Mouse (Mus musculus): ENCODE measurements around the gene Arap1. TPM values are rescaled to one million over a fixed set of nuclear protein-coding genes. Genes with fewer than 3 reads are reported as not detected.

Arap1 gene
- polyA plus RNA-seq, 1 experiment from 2014 or later = 31.2 TPM

DNA sequence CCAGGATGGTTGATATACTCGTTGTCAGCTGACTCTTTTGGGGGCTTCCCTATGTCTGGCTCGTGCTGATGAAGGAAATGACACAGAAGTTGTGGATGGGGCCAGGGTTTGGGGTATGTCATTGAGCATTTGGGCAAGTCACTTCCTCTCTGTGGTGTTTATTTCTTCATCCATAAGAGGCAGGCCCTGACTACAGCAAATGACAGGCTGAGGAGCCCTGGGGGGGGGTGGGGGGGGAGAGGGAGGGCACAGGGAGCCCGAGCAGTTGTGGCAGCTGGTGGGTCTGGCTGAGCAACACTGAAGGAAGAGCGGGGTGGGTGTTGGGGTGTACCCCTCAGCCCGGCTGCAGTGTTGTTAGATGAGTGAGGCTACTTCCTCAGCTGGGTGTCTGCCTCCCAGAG, 14.9 kb downstream of the Arap1 start:
- H3K27me3 ChIP-seq (replicated peaks; ENCODE audit: control insufficient read depth, insufficient read depth, low read length) = no peaks in the 10 kb centered on the region
- H3K9me3 ChIP-seq (ENCODE audit: control insufficient read depth) = no peaks in the 10 kb centered on the region
- 64% methylated on average over 5 of the region's 5 CpGs for WGBS
- H3K36me3 ChIP-seq (ENCODE audit: control insufficient read depth, insufficient read depth) = no peaks in the 10 kb centered on the region
- no peak for TF ChIP-seq CTCF (IDR thresholded peaks at IDR 0.05; ENCODE audit: low read depth)
- ATAC-seq = no peak
- H3K4me2 ChIP-seq (replicated peaks; ENCODE audit: low read depth) = no peak overlapping the region
- H3K4me3 ChIP-seq (ENCODE audit: low read depth, low read length) = no peak overlapping the region
- H3K27ac ChIP-seq (ENCODE audit: low read depth, low read length) = no peak overlapping the region
- no peak overlapping the region for H3K9ac ChIP-seq (ENCODE audit: low read depth, low read length)
- H3K4me1 ChIP-seq (replicated peaks; ENCODE audit: control insufficient read depth, insufficient read depth, low read length) = no peaks in the 10 kb centered on the region

GRCm38 (mm10) chr7:101363914-101364313, 16.0 kb downstream of the Arap1 start:
- TF ChIP-seq CTCF (IDR thresholded peaks at IDR 0.05; ENCODE audit: low read depth) = no peak
- H3K4me1 ChIP-seq (replicated peaks; ENCODE audit: control insufficient read depth, insufficient read depth, low read length) = 0 out of 2 replicates have a peak, but pooled peaks cover 3% of the 10 kb centered on the region
- no peak overlapping the region for H3K9ac ChIP-seq (ENCODE audit: low read depth, low read length)
- no peaks in the 10 kb centered on the region for H3K36me3 ChIP-seq (ENCODE audit: control insufficient read depth, insufficient read depth)
- no peak overlapping the region for H3K4me3 ChIP-seq (ENCODE audit: low read depth, low read length)
- no peak overlapping the region for H3K27ac ChIP-seq (ENCODE audit: low read depth, low read length)
- H3K9me3 ChIP-seq (ENCODE audit: control insufficient read depth) = no peaks in the 10 kb centered on the region
- H3K4me2 ChIP-seq (replicated peaks; ENCODE audit: low read depth) = no peak overlapping the region
- 74% methylated on average over 5 of the region's 5 CpGs for WGBS
- no peaks in the 10 kb centered on the region for H3K27me3 ChIP-seq (replicated peaks; ENCODE audit: control insufficient read depth, insufficient read depth, low read length)
- ATAC-seq = no peak

- H3K4me3 ChIP-seq (ENCODE audit: low read depth, low read length) = no peak overlapping the region
- 40% methylated on average over 11 of the region's 11 CpGs for WGBS
- H3K27me3 ChIP-seq (replicated peaks; ENCODE audit: control insufficient read depth, insufficient read depth, low read length) = no peaks in the 10 kb centered on the region
- peak; percentile 69 for TF ChIP-seq CTCF (IDR thresholded peaks at IDR 0.05; ENCODE audit: low read depth)
- no peak overlapping the region for H3K9ac ChIP-seq (ENCODE audit: low read depth, low read length)
- 0 out of 2 replicates have a peak, but pooled peaks cover 3% of the 10 kb centered on the region for H3K4me1 ChIP-seq (replicated peaks; ENCODE audit: control insufficient read depth, insufficient read depth, low read length)
- no peak overlapping the region for H3K27ac ChIP-seq (ENCODE audit: low read depth, low read length)
- no peak overlapping the region for H3K4me2 ChIP-seq (replicated peaks; ENCODE audit: low read depth)
- ATAC-seq = 0 out of 2 replicates have a peak, but pooled peaks have one; percentile 16
- H3K9me3 ChIP-seq (ENCODE audit: control insufficient read depth) = no peaks in the 10 kb centered on the region
- H3K36me3 ChIP-seq (ENCODE audit: control insufficient read depth, insufficient read depth) = peaks cover 3% of the 10 kb centered on the region; the same call in 1 of the 2 replicates
These were observed 20.3 kb downstream of the Arap1 start for GRCm38 (mm10) chr7:101367901-101368852.

GRCm38 (mm10) chr7:101369666-101370065, 21.8 kb downstream of the Arap1 start:
- no peaks in the 10 kb centered on the region for H3K27me3 ChIP-seq (replicated peaks; ENCODE audit: control insufficient read depth, insufficient read depth, low read length)
- H3K36me3 ChIP-seq (ENCODE audit: control insufficient read depth, insufficient read depth) = peaks cover 8% of the 10 kb centered on the region; the same call in 1 of the 2 replicates
- TF ChIP-seq CTCF (IDR thresholded peaks at IDR 0.05; ENCODE audit: low read depth) = no peak
- no peak overlapping the region for H3K27ac ChIP-seq (ENCODE audit: low read depth, low read length)
- ATAC-seq = no peak
- no peak overlapping the region for H3K9ac ChIP-seq (ENCODE audit: low read depth, low read length)
- WGBS = 74% methylated on average over 7 of the region's 7 CpGs
- no peak overlapping the region for H3K4me3 ChIP-seq (ENCODE audit: low read depth, low read length)
- H3K4me1 ChIP-seq (replicated peaks; ENCODE audit: control insufficient read depth, insufficient read depth, low read length) = 0 out of 2 replicates have a peak, but pooled peaks cover 3% of the 10 kb centered on the region
- H3K9me3 ChIP-seq (ENCODE audit: control insufficient read depth) = no peaks in the 10 kb centered on the region
- H3K4me2 ChIP-seq (replicated peaks; ENCODE audit: low read depth) = no peak overlapping the region

GRCm38 (mm10) chr7:101373082-101373481, 25.2 kb downstream of the Arap1 start:
- 86% methylated on average over 26 of the region's 26 CpGs for WGBS
- Histone ChIP-seq H3K9ac (ENCODE audit: low read depth, low read length) (no peak overlapping the region), H3K27ac (ENCODE audit: low read depth, low read length) (no peak overlapping the region), H3K27me3 (replicated peaks; ENCODE audit: control insufficient read depth, insufficient read depth, low read length) (no peaks in the 10 kb centered on the region), H3K36me3 (ENCODE audit: control insufficient read depth, insufficient read depth) (peaks cover 13% of the 10 kb centered on the region; the same call in 1 of the 2 replicates), H3K4me2 (replicated peaks; ENCODE audit: low read depth) (no peak overlapping the region), H3K9me3 (ENCODE audit: control insufficient read depth) (no peaks in the 10 kb centered on the region), H3K4me1 (replicated peaks; ENCODE audit: control insufficient read depth, insufficient read depth, low read length) (0 out of 2 replicates have a peak, but pooled peaks cover 3% of the 10 kb centered on the region), H3K4me3 (ENCODE audit: low read depth, low read length) (no peak overlapping the region)
- ATAC-seq = no peak
- no peak for TF ChIP-seq CTCF (IDR thresholded peaks at IDR 0.05; ENCODE audit: low read depth)

DNA sequence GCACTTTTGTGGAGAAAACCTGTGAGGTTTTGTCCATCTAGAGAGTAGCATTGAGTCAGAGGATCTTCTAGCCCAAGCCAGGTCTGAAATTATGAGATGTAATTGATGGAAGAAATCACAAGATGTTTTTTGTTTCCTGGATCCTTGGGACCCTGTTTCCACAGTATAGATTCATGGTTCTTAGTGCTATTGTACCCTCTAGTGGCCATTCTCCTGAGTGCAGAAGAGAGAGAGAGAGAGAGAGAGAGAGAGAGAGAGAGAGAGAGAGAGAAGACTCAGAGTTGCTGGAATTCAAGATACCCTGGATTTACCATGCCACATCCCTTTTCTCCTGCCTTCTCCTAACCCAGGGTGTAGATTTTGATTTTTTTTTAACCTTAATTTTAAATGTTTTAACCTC, 26.3 kb downstream of the Arap1 start:
- no peaks in the 10 kb centered on the region; the same call in 1 of the 2 replicates for H3K4me1 ChIP-seq (replicated peaks; ENCODE audit: control insufficient read depth, insufficient read depth, low read length)
- H3K36me3 ChIP-seq (ENCODE audit: control insufficient read depth, insufficient read depth) = peaks cover 13% of the 10 kb centered on the region; the same call in 1 of the 2 replicates
- TF ChIP-seq CTCF (IDR thresholded peaks at IDR 0.05; ENCODE audit: low read depth) = peak; percentile 85
- no peak overlapping the region for H3K27ac ChIP-seq (ENCODE audit: low read depth, low read length)
- no peak overlapping the region for H3K4me3 ChIP-seq (ENCODE audit: low read depth, low read length)
- H3K4me2 ChIP-seq (replicated peaks; ENCODE audit: low read depth) = no peak overlapping the region
- H3K27me3 ChIP-seq (replicated peaks; ENCODE audit: control insufficient read depth, insufficient read depth, low read length) = no peaks in the 10 kb centered on the region
- ATAC-seq = no peak
- no peaks in the 10 kb centered on the region for H3K9me3 ChIP-seq (ENCODE audit: control insufficient read depth)
- no peak overlapping the region for H3K9ac ChIP-seq (ENCODE audit: low read depth, low read length)
